Mouse (Mus musculus): ENCODE data around the gene Gna15.
A peak's percentile ranks its signal among the peaks of the same experiment; 100 is the strongest.

GRCm38 (mm10) chr10:81545161-81545747, 21.2 kb upstream of the Gna15 start, which contains the start of gene Gna11:
- TF ChIP-seq CTCF (IDR thresholded peaks at IDR 0.05 in 2 of 3, conservative IDR thresholded peaks at IDR 0.05 in 1 of 3; ENCODE audit: control insufficient read depth in 1 of 3, insufficient read depth in 1 of 3, low read depth in 2 of 3, low read length in 3 of 3, poor library complexity in 1 of 3, severe bottlenecking in 1 of 3) (no peak), ETS1 (IDR thresholded peaks at IDR 0.05; ENCODE audit: low read depth, low read length) (no peak), EP300 (IDR thresholded peaks at IDR 0.05; ENCODE audit: low read depth in 1 of 2, low read length in 2 of 2) (no peak), ZKSCAN1 (IDR thresholded peaks at IDR 0.05; ENCODE audit: low read depth, low read length) (peak; percentile 92), TBP (IDR thresholded peaks at IDR 0.05; ENCODE audit: low read depth, low read length) (no peak), MAFK (IDR thresholded peaks at IDR 0.05; ENCODE audit: borderline replicate concordance, low read depth, low read length) (no peak; the same call in 1 of the 2 replicates), TCF12 (IDR thresholded peaks at IDR 0.05; ENCODE audit: low read depth, low read length) (0 out of 2 replicates have a peak, but pooled peaks have one; percentile 21), ZNF384 (IDR thresholded peaks at IDR 0.05; ENCODE audit: low read depth, low read length) (no peak), USF1 (IDR thresholded peaks at IDR 0.05; ENCODE audit: low read depth, low read length) (0 out of 2 replicates have a peak, but pooled peaks have one; percentile 8), MAZ (IDR thresholded peaks at IDR 0.05; ENCODE audit: low read depth, low read length) (no peak), TAL1 (IDR thresholded peaks at IDR 0.05; ENCODE audit: low read length) (no peak), ZC3H11A (IDR thresholded peaks at IDR 0.05; ENCODE audit: low read depth, low read length) (no peak), MYB (IDR thresholded peaks at IDR 0.05; ENCODE audit: low read depth, low read length) (peak; percentile 74)

All from MEL (cell line).